Mouse (Mus musculus) frontal cortex, postnatal 10 days (tissue): ENCODE data around the gene Fbn1.

Source experiments
- DNase-seq, 2 experiments: peaks; one replicate each; pipeline ENCODE4 v3.0.0; 2022; ENCODE audit warnings: low spot score in 2 of 2, mixed read lengths in 1 of 2

The Fbn1 gene

GRCm38 (mm10) chr2:125456059-125456789 is 51.6 kb downstream of the Fbn1 start:
- DNase-seq: no peak

GRCm38 (mm10) chr2:125454781-125455180 is 53.0 kb downstream of the Fbn1 start:
- no peak for DNase-seq

GRCm38 (mm10) chr2:125452369-125453097 is 55.3 kb downstream of the Fbn1 start:
- no peak for DNase-seq

GRCm38 (mm10) chr2:125449361-125449760 is 58.4 kb downstream of the Fbn1 start:
- no peak for DNase-seq

- no peak for DNase-seq
These were observed 58.9 kb downstream of the Fbn1 start for GRCm38 (mm10) chr2:125448881-125449280.

GRCm38 (mm10) chr2:125447274-125447898 is 60.4 kb downstream of the Fbn1 start:
- DNase-seq: no peak

- DNase-seq: no peak
These were observed 69.4 kb downstream of the Fbn1 start for GRCm38 (mm10) chr2:125438381-125438780.

- DNase-seq: no peak
These were observed 71.6 kb downstream of the Fbn1 start for GRCm38 (mm10) chr2:125436240-125436639.

GRCm38 (mm10) chr2:125433524-125433923 is 74.3 kb downstream of the Fbn1 start:
- no peak for DNase-seq

- DNase-seq: no peak
These were observed 76.3 kb downstream of the Fbn1 start for GRCm38 (mm10) chr2:125431491-125431890.

- no peak for DNase-seq
These were observed 78.9 kb downstream of the Fbn1 start for GRCm38 (mm10) chr2:125428811-125429438.

GRCm38 (mm10) chr2:125420604-125421003 is 87.2 kb downstream of the Fbn1 start:
- no peak for DNase-seq

- no peak for DNase-seq
These were observed 88.1 kb downstream of the Fbn1 start for GRCm38 (mm10) chr2:125419681-125420080.

- DNase-seq: no peak
These were observed 89.2 kb downstream of the Fbn1 start for GRCm38 (mm10) chr2:125418546-125418945.

- DNase-seq: no peak
These were observed 91.1 kb downstream of the Fbn1 start for GRCm38 (mm10) chr2:125416541-125417245.

GRCm38 (mm10) chr2:125412351-125412750 is 95.4 kb downstream of the Fbn1 start:
- DNase-seq: no peak

- DNase-seq: no peak
These were observed 96.0 kb downstream of the Fbn1 start for GRCm38 (mm10) chr2:125411777-125412176.

GRCm38 (mm10) chr2:125404509-125405105 is 103.2 kb downstream of the Fbn1 start:
- no peak for DNase-seq

- no peak for DNase-seq
These were observed 105.5 kb downstream of the Fbn1 start for GRCm38 (mm10) chr2:125402276-125402675.

GRCm38 (mm10) chr2:125400121-125400520 is 107.7 kb downstream of the Fbn1 start:
- no peak for DNase-seq

GRCm38 (mm10) chr2:125397796-125398195 is 110.0 kb downstream of the Fbn1 start:
- DNase-seq: no peak
